Mouse (Mus musculus): Measurements from ENCODE around the gene Slc31a1. TPM values are rescaled to one million over a fixed set of nuclear protein-coding genes. Genes with fewer than 3 reads are reported as not detected.

The Slc31a1 gene
- polyA plus RNA-seq, 1 experiment from 2014 or later: 32.2 TPM

- Histone ChIP-seq H3K27me3 (replicated peaks) (no peaks in the 10 kb centered on the region), H3K4me3 (replicated peaks) (no peak overlapping the region), H3K36me3 (peaks cover 26% of the 10 kb centered on the region), H3K9me3 (replicated peaks) (no peaks in the 10 kb centered on the region), H3K4me1 (no peaks in the 10 kb centered on the region), H3K27ac (replicated peaks) (no peak overlapping the region), H3K9ac (replicated peaks) (no peak overlapping the region), H3K4me2 (no peak overlapping the region)
- 99% methylated on average over 7 of the region's 7 CpGs for WGBS
- no peak for ATAC-seq (ENCODE audit: low FRiP score)
Observed at GRCm38 (mm10) chr4:62385439-62385838, 24.9 kb downstream of the Slc31a1 start.

GRCm38 (mm10) chr4:62389592-62390512 is 29.3 kb downstream of the Slc31a1 start:
- Histone ChIP-seq H3K4me2 (no peak overlapping the region), H3K9ac (replicated peaks) (no peak overlapping the region), H3K9me3 (replicated peaks) (no peaks in the 10 kb centered on the region), H3K27ac (replicated peaks) (no peak overlapping the region), H3K4me3 (replicated peaks) (no peak overlapping the region), H3K36me3 (peaks cover 44% of the 10 kb centered on the region), H3K27me3 (replicated peaks) (no peaks in the 10 kb centered on the region), H3K4me1 (no peaks in the 10 kb centered on the region)
- no peak for ATAC-seq (ENCODE audit: low FRiP score)
- WGBS: 93% methylated on average over 5 of the region's 5 CpGs

- H3K36me3 ChIP-seq: peaks cover 56% of the 10 kb centered on the region
- H3K9me3 ChIP-seq (replicated peaks): no peaks in the 10 kb centered on the region
- no peak for ATAC-seq (ENCODE audit: low FRiP score)
- H3K4me3 ChIP-seq (replicated peaks): no peak overlapping the region
- no peak overlapping the region for H3K4me2 ChIP-seq
- no peak overlapping the region for H3K27ac ChIP-seq (replicated peaks)
- 90% methylated on average over 7 of the region's 7 CpGs for WGBS
- H3K9ac ChIP-seq (replicated peaks): no peak overlapping the region
- no peaks in the 10 kb centered on the region for H3K27me3 ChIP-seq (replicated peaks)
- H3K4me1 ChIP-seq: no peaks in the 10 kb centered on the region
Observed at GRCm38 (mm10) chr4:62391892-62392291, 31.4 kb downstream of the Slc31a1 start.

GRCm38 (mm10) chr4:62393459-62393858 is 32.9 kb downstream of the Slc31a1 start:
- Histone ChIP-seq H3K4me3 (replicated peaks) (no peak overlapping the region), H3K36me3 (peaks cover 65% of the 10 kb centered on the region), H3K9me3 (replicated peaks) (no peaks in the 10 kb centered on the region), H3K27ac (replicated peaks) (no peak overlapping the region), H3K27me3 (replicated peaks) (no peaks in the 10 kb centered on the region), H3K4me2 (no peak overlapping the region), H3K4me1 (no peaks in the 10 kb centered on the region), H3K9ac (replicated peaks) (no peak overlapping the region)
- ATAC-seq (ENCODE audit: low FRiP score): no peak
- WGBS: 12% methylated on average over 6 of the region's 6 CpGs

GRCm38 (mm10) chr4:62395806-62396205 is 35.3 kb downstream of the Slc31a1 start:
- H3K9me3 ChIP-seq (replicated peaks): no peaks in the 10 kb centered on the region
- no peak overlapping the region for H3K27ac ChIP-seq (replicated peaks)
- no peak for ATAC-seq (ENCODE audit: low FRiP score)
- no peak overlapping the region for H3K4me3 ChIP-seq (replicated peaks)
- 100% methylated on average over 1 of the region's 1 CpGs for WGBS
- peaks cover 67% of the 10 kb centered on the region for H3K36me3 ChIP-seq
- no peak overlapping the region for H3K9ac ChIP-seq (replicated peaks)
- H3K4me1 ChIP-seq: no peaks in the 10 kb centered on the region
- no peaks in the 10 kb centered on the region for H3K27me3 ChIP-seq (replicated peaks)
- H3K4me2 ChIP-seq: no peak overlapping the region

GRCm38 (mm10) chr4:62397616-62398365 is 37.3 kb downstream of the Slc31a1 start:
- H3K9ac ChIP-seq (replicated peaks): no peak overlapping the region
- H3K36me3 ChIP-seq: peaks cover 75% of the 10 kb centered on the region
- no peaks in the 10 kb centered on the region for H3K4me1 ChIP-seq
- H3K27ac ChIP-seq (replicated peaks): no peak overlapping the region
- no peak overlapping the region for H3K4me3 ChIP-seq (replicated peaks)
- H3K27me3 ChIP-seq (replicated peaks): no peaks in the 10 kb centered on the region
- no peaks in the 10 kb centered on the region for H3K9me3 ChIP-seq (replicated peaks)
- no peak for ATAC-seq (ENCODE audit: low FRiP score)
- 89% methylated on average over 4 of the region's 4 CpGs for WGBS
- no peak overlapping the region for H3K4me2 ChIP-seq

- Histone ChIP-seq H3K9ac (replicated peaks) (no peak overlapping the region), H3K4me1 (no peaks in the 10 kb centered on the region), H3K36me3 (peaks cover 73% of the 10 kb centered on the region), H3K27ac (replicated peaks) (no peak overlapping the region), H3K4me3 (replicated peaks) (no peak overlapping the region), H3K27me3 (replicated peaks) (no peaks in the 10 kb centered on the region), H3K4me2 (no peak overlapping the region), H3K9me3 (replicated peaks) (no peaks in the 10 kb centered on the region)
- 96% methylated on average over 3 of the region's 3 CpGs for WGBS
- ATAC-seq (ENCODE audit: low FRiP score): no peak
Observed at GRCm38 (mm10) chr4:62398956-62399355, 38.4 kb downstream of the Slc31a1 start.

GRCm38 (mm10) chr4:62406133-62406532 is 45.6 kb downstream of the Slc31a1 start:
- no peak for ATAC-seq (ENCODE audit: low FRiP score)
- H3K9me3 ChIP-seq (replicated peaks): no peaks in the 10 kb centered on the region
- H3K36me3 ChIP-seq: peaks cover 18% of the 10 kb centered on the region
- no peak overlapping the region for H3K9ac ChIP-seq (replicated peaks)
- peaks cover 43% of the 10 kb centered on the region for H3K4me1 ChIP-seq
- H3K27me3 ChIP-seq (replicated peaks): no peaks in the 10 kb centered on the region
- H3K4me2 ChIP-seq: peak overlapping the region; percentile 13; the same call in 1 of the 2 replicates
- H3K27ac ChIP-seq (replicated peaks): no peak overlapping the region
- H3K4me3 ChIP-seq (replicated peaks): no peak overlapping the region
- WGBS: 77% methylated on average over 4 of the region's 4 CpGs

- Histone ChIP-seq H3K27me3 (replicated peaks) (no peaks in the 10 kb centered on the region), H3K4me2 (peak overlapping the region; percentile 57), H3K36me3 (peaks cover 16% of the 10 kb centered on the region), H3K4me1 (peaks cover 43% of the 10 kb centered on the region), H3K9me3 (replicated peaks) (no peaks in the 10 kb centered on the region), H3K27ac (replicated peaks) (peak overlapping the region; percentile 88), H3K4me3 (replicated peaks) (peak overlapping the region; percentile 85), H3K9ac (replicated peaks) (peak overlapping the region; percentile 63)
- ATAC-seq (ENCODE audit: low FRiP score): peak; percentile 72
- WGBS: under 1% methylated on average over 35 of the region's 35 CpGs
Observed at GRCm38 (mm10) chr4:62407730-62408582, 47.4 kb downstream of the Slc31a1 start.

GRCm38 (mm10) chr4:62408601-62409282 is 48.2 kb downstream of the Slc31a1 start, which contains the start of the genes Cdc26 and Prpf4:
Gene Cdc26 (minus strand): TSS chr4:62408642.
Gene Prpf4 (plus strand): TSS chr4:62408797.
- ATAC-seq (ENCODE audit: low FRiP score): peak; percentile 99
- H3K4me2 ChIP-seq: peak within 1 kb of the TSS; percentile 75
- H3K4me1 ChIP-seq: peaks cover 43% of the 10 kb centered on the region

More at GRCm38 (mm10) chr4:62408601-62409282, 48.2 kb downstream of the Slc31a1 start, which contains the start of the genes Cdc26 and Prpf4:
- Histone ChIP-seq H3K27me3 (replicated peaks) (no peaks in the 10 kb centered on the region), H3K4me3 (replicated peaks) (peak within 1 kb of the TSS; percentile 85), H3K27ac (replicated peaks) (peak within 1 kb of the TSS; percentile 88), H3K9me3 (replicated peaks) (no peaks in the 10 kb centered on the region), H3K9ac (replicated peaks) (peak within 1 kb of the TSS; percentile 86), H3K36me3 (peaks cover 22% of the 10 kb centered on the region)
- WGBS: under 1% methylated on average over 39 of the region's 39 CpGs
